Mouse (Mus musculus) forebrain, embryonic 14.5 days (tissue): ENCODE data around the gene Mier3. TPM values are rescaled to one million over a fixed set of nuclear protein-coding genes. Genes with fewer than 3 reads are reported as not detected.

Source experiments
- ATAC-seq: fragments of 200-750 bp; cut with Nextera tagmentation; 2 replicates; pipeline ENCODE4 v1.8.0; 2017; ENCODE audit warnings: mild to moderate bottlenecking, moderate library complexity
- DNase-seq: peaks from one replicate; pipeline ENCODE4 v3.0.0-alpha.2; 2015; ENCODE audit warnings: low spot score
- H3K27ac ChIP-seq: fragments of 300-500 bp; sonication (generic); 2 replicates; pipeline ENCODE4 v1.5.1; 2014; ENCODE audit warnings: low read depth, mild to moderate bottlenecking, control low read depth, low read length, moderate library complexity
- H3K27me3 ChIP-seq: fragments of 300-500 bp; sonication (generic); replicated peaks from 2 replicates; pipeline ENCODE4 v1.6.1; 2014; ENCODE audit warnings: low read length, control low read depth, mixed read lengths; ENCODE audit not compliant: control insufficient read depth, insufficient read depth
- H3K36me3 ChIP-seq: fragments of 300-500 bp; sonication (generic); 2 replicates; pipeline ENCODE4 v1.6.1; 2014; ENCODE audit warnings: low read length, control low read depth; ENCODE audit not compliant: control insufficient read depth, insufficient read depth
- H3K4me1 ChIP-seq: fragments of 300-500 bp; sonication (generic); 2 replicates; pipeline ENCODE4 v1.6.1; 2014; ENCODE audit warnings: antibody characterized with exemption, low read length, control low read depth; ENCODE audit not compliant: control insufficient read depth, insufficient read depth
- H3K4me2 ChIP-seq: fragments of 300-500 bp; sonication (generic); 2 replicates; pipeline ENCODE4 v1.6.1; 2014; ENCODE audit warnings: mild to moderate bottlenecking, control low read depth, low read length
- H3K4me3 ChIP-seq: fragments of 300-500 bp; sonication (generic); 2 replicates; pipeline ENCODE4 v1.5.1; 2014; ENCODE audit warnings: low read depth, low read length, control low read depth
- H3K9ac ChIP-seq: fragments of 300-500 bp; sonication (generic); 2 replicates; pipeline ENCODE4 v1.6.1; 2014; ENCODE audit warnings: mild to moderate bottlenecking, low read length, control low read depth, moderate library complexity
- H3K9me3 ChIP-seq: fragments of 300-500 bp; sonication (generic); replicated peaks from 2 replicates; pipeline ENCODE4 v1.6.1; 2016; ENCODE audit warnings: low read length, control low read depth, mixed read lengths; ENCODE audit not compliant: control insufficient read depth
- WGBS: fragments of 180-500 bp; shearing (Covaris S2); extraction: QIAGEN DNeasy Blood & Tissue Kit; methylation state at CpG from one replicate; pipeline ENCODE4 v1.1.7; 2014; 5-methylcytosine and 5-hydroxymethylcytosine counted together
- polyA plus RNA-seq: library from polyadenylated mRNA; unstranded; fragments of >200 nt; fragmentation: Nextera tagmentation; extraction: Ambion mirVana; gene quantifications from 2 replicates; pipeline ENCODE4 v1.2.1, GENCODE M21; 2014

The Mier3 gene
- 22.2 and 26.8 TPM in 2 replicates for polyA plus RNA-seq

GRCm38 (mm10) chr13:111680679-111681078 is at the start of gene Mier3:
TSS of gene Mier3 (plus strand) at chr13:111680979.
- H3K9ac ChIP-seq = no peak within 1 kb of the TSS
- H3K4me1 ChIP-seq = no peaks in the 10 kb centered on the region
- H3K4me2 ChIP-seq = no peak within 1 kb of the TSS
- H3K9me3 ChIP-seq = no peaks in the 10 kb centered on the region
- H3K4me3 ChIP-seq = no peak within 1 kb of the TSS
- DNase-seq (no peak), ATAC-seq (no peak)
- WGBS = 87% methylated on average over 4 of the region's 4 CpGs
- H3K27me3 ChIP-seq = no peaks in the 10 kb centered on the region
- H3K27ac ChIP-seq = no peak within 1 kb of the TSS
- H3K36me3 ChIP-seq = no peaks in the 10 kb centered on the region

DNA sequence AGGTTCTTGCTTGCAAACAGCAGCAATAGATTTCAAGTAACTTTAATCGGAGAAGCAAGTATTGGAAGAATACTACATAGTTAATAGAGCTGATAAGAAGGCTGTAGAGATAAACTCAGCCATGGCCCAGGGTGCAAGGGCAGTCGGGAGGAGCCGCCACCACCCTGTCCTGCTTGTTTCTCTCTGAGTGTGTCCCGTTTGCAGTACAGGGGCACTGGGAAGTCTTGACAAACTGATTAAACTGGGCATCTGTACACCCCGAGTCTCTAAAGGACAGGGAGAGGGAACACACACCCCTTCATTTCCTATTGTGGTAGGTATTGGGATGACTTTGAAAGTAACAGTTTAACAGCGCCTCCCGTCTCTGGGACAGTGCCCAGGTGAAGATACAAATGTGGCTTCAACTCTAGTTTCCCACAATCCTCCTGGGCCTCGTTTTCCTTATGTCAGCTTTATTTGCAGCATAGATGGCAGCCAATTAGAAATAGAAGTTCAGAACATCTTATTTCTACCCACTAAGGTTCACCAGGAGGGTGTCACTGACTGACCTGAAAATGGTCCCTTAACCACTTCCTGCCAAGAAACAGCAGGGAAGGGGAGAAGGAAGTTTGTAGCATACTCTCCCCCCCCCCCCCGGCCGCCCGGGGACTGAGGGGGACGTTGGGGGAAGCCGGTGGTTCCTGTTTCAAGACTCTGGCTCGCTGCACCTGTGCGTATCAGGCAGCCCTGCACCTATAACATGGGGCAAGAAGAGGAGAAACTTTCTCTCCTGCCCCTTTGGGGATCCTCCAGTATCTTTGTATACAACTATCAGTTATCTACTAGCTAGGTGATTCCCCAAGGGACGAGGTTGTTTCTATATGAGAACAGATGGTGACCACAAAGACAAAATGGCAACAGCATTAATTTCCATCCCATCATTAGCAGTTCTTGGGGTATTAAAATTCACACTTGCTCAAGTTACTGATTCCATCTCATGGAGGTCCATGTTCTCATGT is 46.3 kb upstream of the Mier3 start:
- DNase-seq (no peak), ATAC-seq (no peak)
- no peak overlapping the region for H3K4me3 ChIP-seq
- no peaks in the 10 kb centered on the region for H3K4me1 ChIP-seq
- no peak overlapping the region for H3K27ac ChIP-seq
- no peak overlapping the region for H3K9ac ChIP-seq
- H3K27me3 ChIP-seq = no peaks in the 10 kb centered on the region
- 88% methylated on average over 15 of the region's 16 CpGs for WGBS
- no peaks in the 10 kb centered on the region for H3K36me3 ChIP-seq
- no peaks in the 10 kb centered on the region; the same call in 1 of the 2 replicates for H3K9me3 ChIP-seq
- no peak overlapping the region for H3K4me2 ChIP-seq

GRCm38 (mm10) chr13:111640319-111640718 is 40.5 kb upstream of the Mier3 start:
- no peaks in the 10 kb centered on the region for H3K4me1 ChIP-seq
- H3K4me2 ChIP-seq = no peak overlapping the region
- H3K4me3 ChIP-seq = no peak overlapping the region
- ATAC-seq (no peak), DNase-seq (no peak)
- H3K27ac ChIP-seq = no peak overlapping the region
- H3K9ac ChIP-seq = no peak overlapping the region
- H3K9me3 ChIP-seq = no peaks in the 10 kb centered on the region; the same call in 1 of the 2 replicates
- no peaks in the 10 kb centered on the region for H3K36me3 ChIP-seq
- 72% methylated on average over 6 of the region's 6 CpGs for WGBS
- H3K27me3 ChIP-seq = no peaks in the 10 kb centered on the region

DNA sequence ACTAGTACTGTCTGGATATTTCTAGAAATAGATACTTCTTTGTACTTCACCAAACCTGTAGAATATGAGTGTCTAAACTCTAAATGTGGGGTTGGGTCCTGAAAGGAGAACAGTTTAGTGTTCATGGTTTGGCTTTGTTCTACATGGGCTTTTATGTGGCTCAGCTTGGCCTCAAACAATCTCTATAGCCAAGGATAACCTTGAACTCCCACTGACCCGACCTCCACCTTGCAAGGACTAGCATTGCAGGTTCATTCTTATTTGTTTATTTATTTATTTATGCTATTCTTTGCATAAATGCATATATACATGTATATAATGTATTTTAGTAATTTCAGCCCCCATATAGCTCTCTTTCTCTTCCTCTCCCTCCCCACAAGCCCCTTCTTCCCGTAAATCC is 37.1 kb upstream of the Mier3 start:
- Histone ChIP-seq H3K27ac (no peak overlapping the region), H3K4me2 (no peak overlapping the region), H3K36me3 (no peaks in the 10 kb centered on the region), H3K4me1 (no peaks in the 10 kb centered on the region), H3K9ac (no peak overlapping the region), H3K27me3 (no peaks in the 10 kb centered on the region), H3K9me3 (no peaks in the 10 kb centered on the region), H3K4me3 (no peak overlapping the region)
- DNase-seq (no peak), ATAC-seq (no peak)
- 80% methylated on average over 2 of the region's 2 CpGs for WGBS

DNA sequence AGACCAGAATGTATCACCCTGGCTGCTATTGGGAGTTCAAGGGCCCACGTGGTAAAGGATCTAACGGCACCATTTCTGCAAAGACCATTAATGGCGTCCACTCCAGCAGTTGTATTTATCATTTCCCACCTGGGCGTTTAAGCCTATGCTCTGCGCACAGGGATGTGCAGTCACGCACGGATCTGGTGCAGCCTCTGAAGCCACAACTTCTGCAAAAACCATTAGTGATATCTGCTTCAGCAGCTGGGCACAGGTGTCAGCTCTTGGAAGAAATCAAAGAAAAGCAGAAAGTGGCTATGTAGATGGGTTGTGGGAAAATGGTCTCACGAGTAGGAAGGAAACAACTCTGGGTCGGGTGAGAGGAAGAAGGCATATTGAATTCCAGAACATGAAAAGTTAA is 34.6 kb upstream of the Mier3 start:
- Histone ChIP-seq H3K4me2 (no peak overlapping the region), H3K36me3 (no peaks in the 10 kb centered on the region), H3K9ac (no peak overlapping the region), H3K4me1 (no peaks in the 10 kb centered on the region), H3K9me3 (no peaks in the 10 kb centered on the region), H3K27ac (no peak overlapping the region), H3K27me3 (no peaks in the 10 kb centered on the region), H3K4me3 (no peak overlapping the region)
- ATAC-seq = no peak
- 91% methylated on average over 9 of the region's 9 CpGs for WGBS
- no peak for DNase-seq

DNA sequence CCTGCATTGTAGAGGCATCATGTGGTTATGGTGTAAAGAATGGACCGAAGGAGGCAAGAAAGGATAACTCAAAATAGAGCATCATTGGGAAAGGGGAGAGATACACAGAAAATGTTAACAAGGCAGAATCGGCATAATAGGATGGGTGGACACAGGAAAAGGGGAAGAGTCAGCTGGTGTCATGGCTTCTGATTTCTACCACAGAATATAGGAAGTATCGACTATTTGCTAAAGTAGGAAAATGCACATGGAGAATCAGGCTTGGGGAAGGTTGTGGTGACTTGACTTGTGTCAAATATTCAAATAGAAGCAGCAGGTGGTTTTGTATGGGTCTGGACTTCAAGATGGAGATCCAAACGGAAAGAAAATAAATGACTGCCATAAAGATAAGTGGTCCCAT is 33.5 kb upstream of the Mier3 start:
- no peak overlapping the region for H3K9ac ChIP-seq
- WGBS = 91% methylated on average over 4 of the region's 4 CpGs
- H3K36me3 ChIP-seq = no peaks in the 10 kb centered on the region
- no peaks in the 10 kb centered on the region for H3K4me1 ChIP-seq
- H3K27me3 ChIP-seq = no peaks in the 10 kb centered on the region
- ATAC-seq (no peak), DNase-seq (no peak)
- H3K4me2 ChIP-seq = no peak overlapping the region
- H3K9me3 ChIP-seq = no peaks in the 10 kb centered on the region
- no peak overlapping the region for H3K4me3 ChIP-seq
- no peak overlapping the region for H3K27ac ChIP-seq

DNA sequence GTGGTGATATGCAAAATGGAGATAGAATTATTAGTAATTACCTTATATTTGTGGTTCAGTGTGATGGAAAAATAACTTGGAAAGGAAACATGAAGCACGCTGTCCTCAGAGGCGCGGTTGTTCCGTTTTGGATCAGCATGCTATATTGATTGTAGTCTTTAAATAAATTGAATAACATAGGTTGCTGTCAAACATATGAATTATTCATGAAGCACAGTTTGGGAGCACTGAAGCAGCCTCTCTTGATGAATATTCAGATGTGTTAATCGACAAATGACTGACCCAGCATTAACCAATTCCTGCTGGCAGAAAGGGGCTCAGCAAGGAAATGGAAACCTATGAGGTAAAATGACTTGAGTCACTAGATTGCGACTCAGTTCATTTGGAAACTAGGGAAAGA is 29.8 kb upstream of the Mier3 start:
- no peak overlapping the region for H3K4me3 ChIP-seq
- DNase-seq = peak; percentile 78
- H3K9me3 ChIP-seq = no peaks in the 10 kb centered on the region
- no peaks in the 10 kb centered on the region for H3K36me3 ChIP-seq
- H3K27me3 ChIP-seq = no peaks in the 10 kb centered on the region
- no peak overlapping the region for H3K4me2 ChIP-seq
- 31% methylated on average over 6 of the region's 6 CpGs for WGBS
- peak; percentile 85 for ATAC-seq
- H3K4me1 ChIP-seq = no peaks in the 10 kb centered on the region
- H3K9ac ChIP-seq = no peak overlapping the region
- no peak overlapping the region for H3K27ac ChIP-seq

DNA sequence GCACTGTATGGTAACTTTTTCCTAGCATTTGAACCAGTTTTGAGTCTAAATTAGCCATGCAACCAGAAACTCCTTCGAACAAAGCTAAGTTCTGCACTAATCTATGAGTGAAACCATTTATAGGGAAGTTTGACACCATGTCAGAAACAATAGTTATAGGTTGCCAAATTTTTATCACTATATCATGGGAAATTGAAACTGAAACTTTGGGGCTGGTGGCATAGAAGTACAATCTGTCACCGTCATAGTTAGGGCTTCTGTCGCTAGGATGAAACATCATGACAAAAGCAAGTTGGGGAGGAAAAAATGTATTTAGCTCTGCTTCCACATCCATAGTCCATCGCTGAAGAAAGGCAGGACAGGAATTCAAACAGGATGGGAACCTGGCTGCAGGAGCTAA is 25.5 kb upstream of the Mier3 start:
- DNase-seq (no peak), ATAC-seq (no peak)
- 94% methylated on average over 4 of the region's 4 CpGs for WGBS
- no peaks in the 10 kb centered on the region for H3K4me1 ChIP-seq
- H3K9ac ChIP-seq = no peak overlapping the region
- no peak overlapping the region for H3K4me2 ChIP-seq
- H3K36me3 ChIP-seq = no peaks in the 10 kb centered on the region
- no peaks in the 10 kb centered on the region for H3K9me3 ChIP-seq
- no peak overlapping the region for H3K4me3 ChIP-seq
- no peaks in the 10 kb centered on the region for H3K27me3 ChIP-seq
- H3K27ac ChIP-seq = no peak overlapping the region

GRCm38 (mm10) chr13:111655856-111656255 is 24.9 kb upstream of the Mier3 start:
- Histone ChIP-seq H3K27ac (no peak overlapping the region), H3K4me1 (no peaks in the 10 kb centered on the region), H3K9me3 (no peaks in the 10 kb centered on the region), H3K36me3 (no peaks in the 10 kb centered on the region), H3K4me2 (no peak overlapping the region), H3K4me3 (no peak overlapping the region), H3K27me3 (no peaks in the 10 kb centered on the region), H3K9ac (no peak overlapping the region)
- no peak for ATAC-seq
- DNase-seq = no peak
- WGBS = 92% methylated on average over 2 of the region's 2 CpGs
